Mouse (Mus musculus) c-Kit-positive CD71-positive TER-119-negative erythroid progenitor cells, embryonic 14.5 days (primary cell): ENCODE results near the gene Pex10.

ENCODE experiments used
- DNase-seq: peaks from one replicate; pipeline ENCODE4 v3.0.0-alpha.2; 2013; ENCODE audit warnings: low read depth

Pex10 gene

GRCm38 (mm10) chr4:155093431-155094149 lies 26.8 kb downstream of the Pex10 start:
- no peak for DNase-seq

DNA sequence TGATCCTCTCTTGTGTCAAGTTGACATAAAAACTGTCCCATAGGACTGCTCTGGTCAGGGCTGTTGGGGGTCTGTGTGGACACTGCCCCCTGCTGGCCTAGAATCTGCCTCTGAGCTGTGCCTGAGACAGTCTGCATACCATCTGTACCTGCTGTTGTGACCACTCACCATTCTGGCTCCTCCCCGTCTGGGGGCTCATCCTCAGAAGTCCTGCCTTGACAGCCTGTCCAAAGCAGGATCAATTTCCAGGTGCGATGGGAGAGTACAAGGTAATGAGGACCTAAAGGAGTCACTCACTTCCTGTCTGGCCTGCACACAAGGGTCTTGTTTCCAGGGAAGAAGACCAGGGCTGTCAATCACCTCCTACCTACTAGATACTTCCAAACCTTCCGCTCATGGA lies 27.7 kb downstream of the Pex10 start:
- peak; percentile 42 for DNase-seq

- peak; percentile 68 for DNase-seq
Observed at GRCm38 (mm10) chr4:155095238-155095900, 28.6 kb downstream of the Pex10 start.

DNA sequence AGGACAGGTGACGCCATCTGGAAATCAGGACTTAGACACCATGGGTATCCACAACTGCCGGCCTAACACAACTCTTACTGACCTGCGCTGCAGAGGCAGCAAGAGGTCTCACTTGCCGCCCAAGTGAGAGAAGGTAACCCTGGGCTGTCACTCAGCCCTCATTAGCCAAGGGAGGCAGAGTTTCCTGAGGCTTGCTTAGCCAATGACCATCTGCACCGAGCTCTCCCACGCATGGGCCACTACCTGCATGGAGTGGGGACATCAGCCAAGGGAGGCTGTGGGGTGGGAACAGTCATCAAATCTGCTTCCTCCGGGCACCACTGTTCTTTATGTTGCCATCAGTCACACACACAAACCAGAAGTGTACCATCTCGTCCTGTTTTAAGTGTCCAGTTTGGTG lies 29.2 kb downstream of the Pex10 start:
- no peak for DNase-seq

- DNase-seq = no peak
Observed at GRCm38 (mm10) chr4:155097452-155097851, 30.6 kb downstream of the Pex10 start.

GRCm38 (mm10) chr4:155098572-155098971 lies 31.8 kb downstream of the Pex10 start:
- no peak for DNase-seq

DNA sequence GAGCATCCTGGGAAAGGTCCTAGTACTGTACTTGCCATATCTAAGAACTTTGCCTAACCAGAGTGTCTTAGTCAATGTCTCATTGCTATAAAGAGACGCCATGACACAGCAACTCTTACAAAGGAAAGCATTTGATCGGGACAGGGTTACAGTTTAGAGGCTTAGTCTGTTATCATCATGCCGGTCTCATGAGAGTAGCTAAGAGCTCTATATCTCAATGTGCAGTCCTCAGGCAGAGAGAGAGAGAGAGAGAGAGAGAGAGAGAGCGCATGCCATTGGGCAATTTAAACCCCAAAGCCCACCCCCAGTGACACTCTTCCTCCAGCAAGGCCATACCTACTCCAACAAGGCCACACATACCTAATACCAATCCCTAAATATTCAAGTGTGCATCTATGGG lies 41.1 kb downstream of the Pex10 start:
- no peak for DNase-seq

GRCm38 (mm10) chr4:155109471-155109870 lies 42.7 kb downstream of the Pex10 start:
- no peak for DNase-seq

- DNase-seq = no peak
Observed at GRCm38 (mm10) chr4:155113766-155114410, 47.1 kb downstream of the Pex10 start.

- peak; percentile 50 for DNase-seq
Observed at GRCm38 (mm10) chr4:155116607-155117006, 49.8 kb downstream of the Pex10 start.

DNA sequence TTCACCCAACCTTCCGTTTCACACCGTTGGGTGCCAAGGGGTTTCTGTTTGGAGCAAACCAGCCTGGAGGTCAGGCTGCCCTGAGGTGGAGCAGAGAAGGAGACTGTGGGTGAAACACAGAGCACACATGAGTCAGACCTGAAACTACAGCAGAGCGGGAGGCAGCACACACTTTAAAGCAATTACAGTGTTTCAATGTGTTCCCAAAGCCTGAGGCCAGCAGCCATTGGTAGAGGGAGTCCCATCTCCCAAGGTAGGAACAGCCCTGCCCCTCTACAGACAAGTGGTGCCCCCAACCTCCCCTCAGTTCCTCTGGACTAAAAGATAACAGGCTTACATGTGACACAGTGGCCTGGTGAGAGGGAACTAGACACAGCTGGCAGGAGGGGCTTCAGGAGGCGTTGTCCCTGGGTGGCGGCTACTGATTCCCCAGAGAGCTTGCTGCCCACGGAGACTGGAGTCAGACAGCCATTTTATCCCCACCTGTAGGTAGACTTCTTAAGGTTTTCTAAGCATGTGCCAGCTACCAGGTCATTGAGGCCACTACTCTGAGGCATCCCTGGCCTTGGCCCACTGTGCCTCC lies 50.7 kb downstream of the Pex10 start:
- peak; percentile 57 for DNase-seq

GRCm38 (mm10) chr4:155118278-155118677 lies 51.5 kb downstream of the Pex10 start:
- DNase-seq = no peak

GRCm38 (mm10) chr4:155120038-155120437 lies 53.2 kb downstream of the Pex10 start:
- DNase-seq = no peak

- DNase-seq = no peak
Observed at GRCm38 (mm10) chr4:155120583-155120982, 53.8 kb downstream of the Pex10 start.

DNA sequence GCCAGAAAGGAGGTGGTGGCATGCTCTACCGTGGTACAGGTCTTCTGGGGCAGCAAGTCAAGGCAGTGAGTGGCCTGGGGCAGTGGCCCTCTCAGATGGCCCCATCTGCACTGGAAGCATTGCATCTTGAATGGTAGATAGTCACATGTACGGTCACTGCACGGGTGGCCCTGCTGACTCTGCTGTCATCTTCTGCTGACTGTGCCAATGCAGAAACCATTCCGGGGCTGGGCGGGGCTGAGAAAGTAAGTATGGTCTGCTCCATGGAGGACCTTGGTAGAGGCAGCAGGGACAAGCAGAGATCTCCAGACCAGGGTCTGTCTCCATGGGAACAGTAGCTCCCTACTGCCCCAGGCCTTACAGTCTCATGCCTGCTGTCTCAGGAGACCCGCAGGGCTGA lies 54.4 kb downstream of the Pex10 start:
- no peak for DNase-seq
